15 mouse cellular contexts compared by ENCODE assay signal in the genomic region with DNA sequence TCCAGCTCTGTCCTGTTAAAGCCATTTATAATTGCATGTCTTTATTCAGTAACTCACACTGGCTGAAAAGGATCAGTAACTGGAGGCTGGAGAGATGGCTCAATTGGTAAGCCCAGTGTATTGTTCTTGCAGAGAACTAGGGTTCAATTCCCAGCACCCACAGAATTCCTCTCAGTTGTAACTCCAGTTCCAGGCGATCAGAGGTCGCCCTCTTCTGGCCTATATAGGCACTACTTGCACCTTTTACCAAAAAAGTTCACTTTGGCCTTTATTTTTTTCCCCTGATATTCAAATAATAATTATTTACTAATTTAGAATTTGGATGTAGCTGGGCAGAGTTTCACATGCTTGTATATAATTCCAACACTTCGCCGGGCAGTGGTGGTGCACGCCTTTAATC. TPM values are rescaled to one million over a fixed set of nuclear protein-coding genes. Genes with fewer than 3 reads are reported as not detected.
DNase-seq lines count a peak whose midpoint lies in the region; TF ChIP-seq lines count a peak whose summit lies in the region.
"Had no signal": no experiment of that assay in that cellular context is flagged by ENCODE, and none has a peak within 500 bp of the region (broad histone marks: within the 10 kb centered on the region; RNA-seq: fewer than 3 reads in every experiment).

No protein-coding gene starts in this region.

- peak; percentile 37 for TF ChIP-seq CTCF in left cerebral cortex, adult 2 months (IDR thresholded peaks at IDR 0.05)

- no peak overlapping the region for H3K4me3 ChIP-seq in left cerebral cortex, adult 2 months

- no peak overlapping the region for H3K27ac ChIP-seq in left cerebral cortex, adult 2 months

- intact Hi-C loops in left cerebral cortex, adult 2 months (cut with DNase I) = loop anchor here (5.0 kb wide), 1 partner anchor 49 kb away; no protein-coding TSS in a partner anchor
- intact Hi-C loops in left cerebral cortex, postnatal 14 days (cut with DNase I) = no loop called here
- intact Hi-C loops in heart, postnatal 14 days (cut with DNase I) = no loop called here

- peak; percentile 22 for DNase-seq in embryo, embryonic 10.5 days (ENCODE audit: low spot score)
- no peak for DNase-seq in embryo, embryonic 9.5 days (ENCODE audit: extremely low spot score)
- DNase-seq in left cerebral cortex, adult 2 months (ENCODE audit: extremely low spot score in 1 of 2, low spot score in 2 of 2) = no peak
- no peak for DNase-seq in left cerebral cortex, postnatal 14 days (ENCODE audit: low spot score in 2 of 2)
- peak; percentile 27 to 35 for DNase-seq in B cell, adult 2 months
- peak; percentile 45 for DNase-seq in ZHBTc4 (ENCODE audit: low read depth, low spot score)
- DNase-seq in spleen, postnatal 36 days (ENCODE audit: low spot score in 2 of 2) = no peak
- no peak for DNase-seq in heart, postnatal 14 days
- DNase-seq: adrenal gland, adult 2 months; cerebellum, adult 8-10 months; embryo, embryonic 11 days; heart, adult 18-20 months; liver, embryonic 13.5 days; lung, postnatal 4 days; right cerebral cortex, postnatal 14 days had no signal

RNA-seq across cellular contexts. Expression of gene Miga2, which starts 1.2 kb away (rescaled TPM):
- total RNA-seq in left cerebral cortex, adult 2 months (2021) = 100 to 1,000 TPM; 120 to 138 TPM
- 100 to 1,000 TPM; 102 to 110 TPM for total RNA-seq in left cerebral cortex, postnatal 14 days (2021)
- 10 to 100 TPM; 74.7 to 80.0 TPM for total RNA-seq in heart, postnatal 14 days (2021)

RNA-seq across cellular contexts. Expression of gene Sh3glb2, which starts 3.7 kb away (rescaled TPM):
- 100 to 1,000 TPM; 291 to 312 TPM for total RNA-seq in left cerebral cortex, adult 2 months (2021)
- total RNA-seq in left cerebral cortex, postnatal 14 days (2021) = 100 to 1,000 TPM; 276 to 278 TPM
- 10 to 100 TPM; 50.6 to 56.2 TPM for total RNA-seq in heart, postnatal 14 days (2021)

RNA-seq across cellular contexts. Expression of gene Dolpp1, which starts 29.2 kb away (rescaled TPM):
- 10 to 100 TPM; 25.8 to 26.8 TPM for total RNA-seq in left cerebral cortex, adult 2 months (2021)
- total RNA-seq in left cerebral cortex, postnatal 14 days (2021) = 10 to 100 TPM; 23.9 to 30.9 TPM
- total RNA-seq in heart, postnatal 14 days (2021) = 10 to 100 TPM; 11.4 to 12.1 TPM

RNA-seq across cellular contexts. Expression of gene Crat, which starts 52.7 kb away (rescaled TPM):
- 10 to 100 TPM; 56.5 to 58.2 TPM for total RNA-seq in left cerebral cortex, adult 2 months (2021)
- total RNA-seq in left cerebral cortex, postnatal 14 days (2021) = 10 to 100 TPM; 45.5 to 47.1 TPM
- 100 to 1,000 TPM; 441 to 477 TPM for total RNA-seq in heart, postnatal 14 days (2021)

RNA-seq across cellular contexts. Expression of gene Ptpa, which starts 53.0 kb away (rescaled TPM):
- 100 to 1,000 TPM; 177 to 178 TPM for total RNA-seq in left cerebral cortex, adult 2 months (2021)
- total RNA-seq in left cerebral cortex, postnatal 14 days (2021) = 100 to 1,000 TPM; 143 to 147 TPM
- total RNA-seq in heart, postnatal 14 days (2021) = 100 to 1,000 TPM in 1 of 2 experiments, 10 to 100 TPM in 1; 99.1 to 109 TPM

Comparison
In these comparisons a context has a peak if more than half of its experiments do, and no peak if none do; other contexts are left out.
1. DNase-seq: peak in embryo, embryonic 10.5 days (single experiment), B cell, adult 2 months (2 of 2) and ZHBTc4 (single experiment); none in embryo, embryonic 9.5 days (single experiment), left cerebral cortex, adult 2 months (0 of 2), left cerebral cortex, postnatal 14 days (0 of 2), spleen, postnatal 36 days (0 of 2) and heart, postnatal 14 days (0 of 2).
2. RNA of gene Sh3glb2, which starts 3.7 kb away (total RNA-seq): 291 to 312 TPM in left cerebral cortex, adult 2 months and 276 to 278 TPM in left cerebral cortex, postnatal 14 days; 50.6 to 56.2 TPM in heart, postnatal 14 days; every median in the first group is over 4 times any median in the second.